Mouse (Mus musculus): ENCODE measurements at regions not wholly inside any gene's neighbourhood (a gene's known extent, or its start where the extent isn't known, plus 50 kb on each side); places are given as distances from the start of the nearest gene placed in this dataset.

DNA sequence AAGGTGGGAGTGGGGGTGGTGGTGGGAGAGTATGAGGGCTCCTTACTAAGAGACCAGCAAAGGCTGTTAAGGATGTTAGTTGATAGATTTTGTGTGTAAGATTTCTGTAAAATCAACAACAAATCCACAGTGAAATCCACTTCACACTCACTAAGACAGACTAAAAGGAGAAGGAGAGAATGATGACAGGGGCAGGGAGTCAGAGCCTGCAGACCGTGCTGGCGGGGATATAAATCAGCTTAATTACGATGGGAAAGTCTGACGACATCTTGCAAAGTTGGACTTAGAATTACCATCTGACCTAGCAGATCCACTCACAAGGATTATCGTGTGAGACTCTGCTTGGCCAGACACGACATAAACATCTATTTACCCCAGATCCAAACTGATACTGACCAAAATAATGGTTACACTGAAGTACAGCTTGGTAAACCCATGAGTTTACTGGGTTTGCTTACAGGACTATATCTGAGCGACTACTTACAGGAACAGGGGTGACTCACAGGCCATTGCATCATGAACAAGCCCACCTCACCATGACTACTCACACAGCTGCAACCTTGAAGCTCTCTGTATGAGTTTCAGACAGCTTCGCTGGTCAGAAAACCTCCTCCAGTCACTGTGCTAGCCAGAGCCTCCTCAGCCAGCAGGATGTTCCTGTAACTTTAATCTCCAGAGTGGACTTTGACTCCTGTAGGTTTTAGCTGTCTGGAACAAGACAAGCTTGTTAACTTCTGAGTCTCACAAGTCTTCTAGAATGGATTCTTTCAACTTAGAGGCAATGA lies 50.5 kb upstream of the Ednra start:
- DNase-seq (ENCODE audit: low read depth, low spot score): no peak

DNA sequence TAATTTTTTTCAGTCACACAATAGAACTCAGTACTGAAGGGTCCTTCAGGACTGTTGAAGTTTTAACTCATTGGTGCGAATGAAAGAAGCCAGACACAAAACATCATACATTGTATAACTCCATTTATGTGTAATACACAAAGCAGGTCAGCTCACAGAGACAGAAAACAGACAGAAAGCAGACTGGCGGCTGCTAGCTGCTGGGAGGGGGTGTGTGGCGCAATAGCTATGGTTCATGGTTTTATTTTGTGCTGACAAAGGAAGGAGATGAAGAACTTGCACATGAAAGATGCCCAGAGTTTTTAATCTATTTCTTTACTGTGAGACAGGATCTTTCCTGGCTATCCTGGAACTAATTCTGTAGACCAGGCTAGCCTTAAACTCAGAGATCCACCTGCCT lies 51.3 kb upstream of the Ednra start:
- no peak for DNase-seq (ENCODE audit: low read depth, low spot score)

- no peak for DNase-seq (ENCODE audit: low read depth, low spot score)
These were observed 53.3 kb upstream of the Ednra start for GRCm38 (mm10) chr8:77777597-77777996.

DNA sequence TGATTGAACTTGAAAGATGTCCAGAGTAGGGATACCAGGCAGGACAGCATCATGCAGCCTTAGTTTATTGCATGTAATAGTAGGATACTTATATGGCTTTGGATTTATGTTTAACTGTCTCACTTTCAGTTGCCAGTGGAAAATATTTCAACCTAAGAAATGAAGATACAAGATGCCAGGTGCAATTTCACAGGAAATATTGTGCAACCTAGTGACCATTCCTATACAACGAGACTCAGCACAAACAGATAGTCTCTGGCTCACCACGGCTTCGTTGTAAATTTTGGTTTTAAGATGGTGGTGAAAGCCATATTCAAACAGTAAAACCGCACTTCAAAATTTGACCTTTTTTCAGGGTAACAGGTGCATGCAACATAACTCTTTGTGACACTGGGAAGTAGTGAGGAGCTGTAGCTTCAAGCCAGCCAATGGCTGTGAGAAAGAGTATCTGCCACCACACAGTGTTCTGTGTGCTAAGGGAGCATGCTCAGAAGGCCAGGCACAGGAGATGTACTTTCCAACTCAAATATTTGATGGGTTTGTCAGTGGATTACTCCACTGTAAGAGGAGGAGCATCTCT lies 61.5 kb upstream of the Ednra start:
- DNase-seq (ENCODE audit: low read depth, low spot score): no peak

DNA sequence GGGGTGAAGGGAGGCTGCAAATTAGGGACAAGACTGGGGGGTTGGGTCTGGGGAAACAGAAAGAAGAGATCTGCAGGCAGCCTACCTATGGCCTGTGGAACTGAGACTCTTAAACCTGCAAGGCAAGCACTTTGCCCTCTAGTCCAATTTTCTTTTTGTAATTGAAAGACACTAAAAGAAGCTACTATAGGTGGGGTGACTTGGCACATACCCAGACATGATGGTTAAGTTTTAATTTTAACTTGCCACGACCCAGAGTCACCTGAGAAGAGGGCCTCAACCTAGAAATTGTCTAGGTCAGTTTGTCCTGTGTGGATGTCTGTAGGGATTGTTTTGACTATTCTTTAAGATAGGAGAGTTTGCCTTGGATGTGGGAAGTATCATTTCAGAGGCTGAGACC lies 70.6 kb upstream of the Ednra start:
- DNase-seq (ENCODE audit: low read depth, low spot score): no peak

GRCm38 (mm10) chr8:77803147-77803903 lies 79.1 kb upstream of the Ednra start:
- no peak for DNase-seq (ENCODE audit: low read depth, low spot score)

DNA sequence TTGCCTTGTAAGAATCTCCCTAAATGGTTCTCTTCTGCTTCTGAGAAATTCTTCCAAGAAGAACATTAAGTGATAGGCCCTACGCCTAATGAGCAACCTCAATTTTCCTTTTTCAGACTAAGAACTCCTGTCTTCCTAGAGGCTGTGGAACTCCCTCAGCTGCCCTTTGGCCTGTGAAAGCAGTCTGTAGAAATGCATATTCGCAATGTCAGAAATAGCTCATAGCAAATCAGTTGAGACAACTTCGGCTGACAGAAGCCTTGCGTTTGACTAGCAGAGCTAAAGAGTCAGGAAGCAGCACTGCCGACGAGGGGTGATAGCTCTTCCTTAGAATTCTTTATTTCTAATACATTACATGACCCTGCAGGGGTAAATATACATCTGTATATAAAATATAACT lies 80.3 kb upstream of the Ednra start:
- no peak for DNase-seq (ENCODE audit: low read depth, low spot score)

GRCm38 (mm10) chr8:77804956-77805355 lies 80.7 kb upstream of the Ednra start:
- DNase-seq (ENCODE audit: low read depth, low spot score): no peak

GRCm38 (mm10) chr8:77805657-77806056 lies 81.4 kb upstream of the Ednra start:
- no peak for DNase-seq (ENCODE audit: low read depth, low spot score)

DNA sequence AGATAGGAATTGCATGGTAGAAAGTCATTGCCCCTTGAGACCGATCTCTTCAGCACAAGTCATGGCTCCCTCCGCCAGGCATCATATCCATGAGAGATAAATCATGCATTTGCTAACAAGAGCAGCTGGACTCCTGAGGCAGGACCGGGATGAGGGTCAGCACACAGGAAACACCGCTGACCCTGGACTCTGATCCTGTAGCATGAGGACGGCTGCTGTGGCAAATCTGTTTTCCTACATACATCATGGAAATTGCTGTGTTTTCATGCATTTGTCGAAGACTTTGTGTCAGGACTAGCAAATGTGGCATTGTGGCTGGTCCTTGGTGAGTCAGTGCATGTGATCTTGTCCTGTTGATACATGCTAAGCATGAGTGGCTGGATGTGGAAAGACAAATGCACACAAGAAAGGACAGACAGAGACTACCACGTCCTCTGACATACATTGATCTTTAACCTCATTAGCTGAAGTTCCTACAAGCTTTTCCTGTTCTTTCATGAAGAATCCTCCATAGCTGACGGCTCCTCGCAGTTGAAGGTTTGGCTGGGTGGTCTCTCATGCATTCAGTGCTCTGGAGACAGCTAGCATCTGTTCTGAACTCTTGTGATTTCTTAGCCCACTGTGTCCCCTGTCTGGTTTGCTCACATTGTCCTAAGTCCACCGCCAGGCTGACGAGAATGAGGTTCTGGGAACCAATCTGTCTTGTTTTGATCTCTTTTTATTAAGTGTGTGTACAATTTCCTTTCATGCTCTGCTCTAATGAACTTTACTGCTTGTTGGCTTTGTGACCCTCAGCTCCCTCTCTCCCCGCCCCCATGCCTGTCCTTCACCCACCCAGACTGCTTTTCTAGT lies 90.8 kb upstream of the Ednra start:
- DNase-seq (ENCODE audit: low read depth, low spot score): no peak

DNA sequence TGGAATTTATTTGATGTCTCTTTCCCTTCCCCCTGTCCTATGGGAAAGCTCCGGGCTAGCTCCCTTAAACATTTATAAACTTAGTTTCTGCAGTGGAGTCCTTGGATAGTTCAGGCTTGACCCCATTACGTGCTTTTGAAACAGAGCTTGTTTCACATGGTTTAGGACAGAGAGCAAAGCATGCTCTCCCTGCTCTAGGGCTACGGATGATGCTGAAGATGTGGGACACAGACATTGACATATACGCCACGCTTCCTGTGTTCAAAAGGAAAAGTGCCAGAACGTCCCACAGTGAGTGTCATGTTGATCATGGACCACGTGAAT lies 91.3 kb upstream of the Ednra start:
- DNase-seq (ENCODE audit: low read depth, low spot score): no peak

DNA sequence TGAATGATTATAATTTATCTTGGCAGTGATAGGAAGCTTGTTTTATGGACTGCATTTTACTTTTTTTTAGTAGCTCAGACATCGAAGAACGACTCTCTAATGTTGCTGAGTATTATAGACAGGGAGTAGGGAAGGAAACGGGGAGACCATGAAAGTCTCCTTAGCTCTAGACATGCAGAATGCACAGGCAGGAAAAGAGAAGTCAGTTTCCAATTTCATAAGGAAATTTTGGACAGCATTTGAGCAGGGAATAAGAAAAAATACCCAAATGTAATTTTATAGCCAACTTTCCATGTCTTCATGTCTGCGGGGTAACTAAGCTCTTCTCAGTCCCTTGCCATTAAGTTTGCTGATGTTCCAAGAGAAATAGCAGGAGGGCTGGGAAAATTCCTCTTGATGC lies 92.0 kb upstream of the Ednra start:
- no peak for DNase-seq (ENCODE audit: low read depth, low spot score)

DNA sequence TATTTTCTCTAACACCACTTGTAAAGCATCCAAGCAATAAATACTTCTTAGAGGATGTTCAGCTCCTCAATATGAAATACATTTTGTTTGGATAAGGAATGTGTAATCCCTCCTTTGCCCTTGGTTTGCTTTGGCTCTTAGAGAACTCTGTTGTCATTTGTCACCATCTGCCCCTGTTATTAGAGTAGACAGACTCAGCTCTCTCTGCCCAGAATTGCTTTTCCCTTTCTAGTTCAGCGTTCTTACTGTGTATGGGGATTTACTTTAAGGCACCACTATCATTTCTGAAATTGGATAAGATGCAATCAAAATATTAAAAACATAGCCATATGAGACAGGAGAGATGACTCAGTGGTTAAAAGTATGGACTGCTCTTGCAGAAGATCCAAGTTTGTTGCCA lies 101.5 kb upstream of the Ednra start:
- DNase-seq (ENCODE audit: low read depth, low spot score): no peak

DNA sequence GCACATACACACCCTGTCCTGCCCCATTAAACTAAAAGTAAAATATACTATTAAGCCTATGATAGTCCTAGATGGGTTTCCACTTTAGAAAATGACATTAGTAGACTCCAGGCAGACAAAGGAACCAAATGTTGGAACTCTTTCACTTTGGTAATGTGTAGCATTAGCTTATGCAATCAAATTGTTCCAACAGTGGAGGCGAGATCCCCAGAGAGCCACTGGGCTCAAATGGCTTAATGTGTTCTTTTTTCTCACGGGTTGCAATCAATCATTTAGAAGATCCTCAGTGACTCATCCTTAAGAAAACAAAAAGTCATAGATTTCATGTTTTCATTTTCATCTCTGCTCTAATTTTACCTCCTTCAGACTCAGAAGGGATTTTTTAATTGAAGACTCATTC lies 102.0 kb upstream of the Ednra start:
- DNase-seq (ENCODE audit: low read depth, low spot score): no peak

DNA sequence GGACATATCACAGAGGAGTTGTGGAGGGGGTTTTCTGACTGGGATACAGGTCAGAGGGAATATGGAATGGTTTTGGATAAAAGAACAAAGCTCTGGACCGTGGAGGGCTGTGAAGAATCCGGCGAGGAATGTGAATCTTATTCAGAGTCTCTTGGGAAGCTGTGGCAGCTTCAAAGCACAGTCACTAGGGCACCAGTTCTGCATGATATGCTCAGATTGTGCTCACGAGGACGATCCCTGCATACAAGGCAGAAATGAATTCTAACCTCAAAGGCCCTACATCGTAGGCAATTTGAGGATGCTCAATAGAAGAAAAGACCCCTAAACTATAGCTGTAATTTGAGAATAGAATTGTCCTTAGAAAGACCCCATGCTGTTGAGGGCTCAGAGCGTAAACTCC lies 103.8 kb upstream of the Ednra start:
- DNase-seq (ENCODE audit: low read depth, low spot score): no peak

DNA sequence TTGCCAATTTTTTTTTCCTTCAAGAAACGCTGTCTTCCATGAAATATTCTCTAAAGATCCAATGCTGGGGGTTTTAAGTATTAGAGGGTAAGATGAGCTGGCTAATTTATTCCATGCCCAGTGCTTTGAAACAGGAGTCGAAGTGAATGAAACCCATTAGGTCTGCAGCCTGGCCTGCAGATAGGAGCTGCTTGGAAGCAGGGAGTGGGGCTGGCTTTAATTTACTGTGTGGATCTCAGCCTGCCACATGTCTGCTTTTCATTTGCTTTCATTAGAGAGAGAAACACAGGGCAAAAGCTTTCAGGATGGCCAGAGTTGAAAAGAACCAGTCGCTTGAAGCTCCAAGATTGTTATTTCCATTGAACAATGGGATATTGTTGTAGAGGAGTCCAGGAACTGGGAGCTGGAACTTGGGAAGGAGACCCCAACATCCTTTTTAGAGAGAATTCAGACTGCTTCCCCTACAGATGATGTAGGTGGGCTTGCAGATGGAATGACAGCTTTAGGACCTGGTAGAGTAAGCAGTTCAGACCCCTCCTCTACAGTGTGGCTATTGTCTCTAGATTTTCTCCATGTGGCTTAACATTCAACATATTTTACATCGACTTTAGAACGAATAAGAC lies 105.0 kb upstream of the Ednra start:
- no peak for DNase-seq (ENCODE audit: low read depth, low spot score)

DNA sequence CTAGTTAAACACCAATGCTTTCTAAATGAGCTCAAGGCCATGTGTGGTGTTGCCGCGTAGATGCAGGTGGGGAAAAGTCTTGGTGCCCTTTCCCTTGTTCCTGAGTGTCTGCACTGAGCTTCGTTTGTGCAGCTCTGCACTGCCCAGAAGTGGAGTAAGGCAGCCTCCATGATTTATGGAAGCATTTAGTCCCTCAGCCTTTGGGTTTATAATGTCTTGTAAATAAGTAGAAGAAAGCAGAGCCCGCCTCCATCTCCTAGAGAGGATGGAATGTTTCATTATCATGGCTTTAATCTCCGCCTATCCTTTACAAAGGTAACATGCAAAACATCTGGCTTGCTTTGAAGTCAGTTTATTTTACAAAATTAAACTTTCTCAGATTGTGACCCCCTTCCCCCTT lies 105.5 kb upstream of the Ednra start:
- DNase-seq (ENCODE audit: low read depth, low spot score): no peak

GRCm38 (mm10) chr8:77834283-77834682 lies 110.0 kb upstream of the Ednra start:
- no peak for DNase-seq (ENCODE audit: low read depth, low spot score)

- DNase-seq (ENCODE audit: low read depth, low spot score): no peak
These were observed 112.7 kb upstream of the Ednra start for GRCm38 (mm10) chr8:77836902-77837489.

DNA sequence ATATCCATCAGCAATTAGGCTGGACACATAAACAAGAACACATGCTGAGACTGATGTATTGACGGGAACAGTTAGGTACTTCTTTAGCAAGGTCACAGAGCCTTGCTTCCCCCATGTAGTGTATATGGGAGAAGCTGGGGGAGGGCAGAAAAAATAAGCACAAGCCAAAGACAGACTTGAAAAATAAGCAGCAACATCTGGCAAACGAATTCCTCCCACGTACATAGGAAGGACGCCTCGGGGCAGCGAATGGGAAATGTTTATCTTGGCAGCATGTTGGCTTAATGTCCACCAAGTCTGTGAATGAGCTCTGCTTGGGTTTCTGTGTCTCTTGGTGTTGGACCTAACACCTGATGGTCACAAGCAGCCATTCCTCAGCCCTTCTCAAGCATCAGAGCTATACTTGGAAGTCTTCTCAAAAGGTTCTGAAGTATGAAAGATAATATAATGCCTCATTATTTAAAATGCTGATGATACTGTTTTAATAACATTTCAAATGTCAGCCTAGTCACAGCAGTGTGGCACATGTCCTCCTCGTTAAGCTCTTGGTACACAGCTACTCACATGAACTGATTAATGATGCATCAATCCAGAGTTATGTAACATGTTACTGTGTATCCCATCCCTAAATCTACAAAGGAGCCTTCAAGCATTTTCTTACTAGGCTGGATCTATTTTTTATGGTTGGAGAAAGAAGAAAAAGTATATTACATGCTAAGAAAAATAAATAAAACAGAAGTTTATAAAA lies 118.3 kb upstream of the Ednra start:
- no peak for DNase-seq (ENCODE audit: low read depth, low spot score)

- DNase-seq (ENCODE audit: low read depth, low spot score): no peak
These were observed 119.0 kb upstream of the Ednra start for GRCm38 (mm10) chr8:77843229-77843628.

All from telencephalon, adult 2 months (tissue).